Mouse (Mus musculus) cortical plate, adult 2 months (tissue): ENCODE data around the gene Ankrd33.

ENCODE experiments used
- CTCF ChIP-seq: fragments of 200-500 bp; IDR thresholded peaks from 2 replicates; pipeline ENCODE4 v1.5.1; 2011; ENCODE audit warnings: mild to moderate bottlenecking, control low read depth, low read length; ENCODE audit not compliant: insufficient read depth; ENCODE audit errors: extremely low read depth
- POLR2A ChIP-seq: fragments of 200-500 bp; IDR thresholded peaks from 2 replicates; pipeline ENCODE4 v1.6.1; 2011; ENCODE audit warnings: mild to moderate bottlenecking, low read length, control low read depth; ENCODE audit not compliant: insufficient read depth; ENCODE audit errors: extremely low read depth

GRCm38 (mm10) chr15:101147910-101148273, 32.3 kb downstream of the Ankrd33 start:
- TF ChIP-seq POLR2A, result no peak
- TF ChIP-seq CTCF, result no peak
